Comparison of ENCODE assay signal across 16 mouse cellular contexts in the genomic region with DNA sequence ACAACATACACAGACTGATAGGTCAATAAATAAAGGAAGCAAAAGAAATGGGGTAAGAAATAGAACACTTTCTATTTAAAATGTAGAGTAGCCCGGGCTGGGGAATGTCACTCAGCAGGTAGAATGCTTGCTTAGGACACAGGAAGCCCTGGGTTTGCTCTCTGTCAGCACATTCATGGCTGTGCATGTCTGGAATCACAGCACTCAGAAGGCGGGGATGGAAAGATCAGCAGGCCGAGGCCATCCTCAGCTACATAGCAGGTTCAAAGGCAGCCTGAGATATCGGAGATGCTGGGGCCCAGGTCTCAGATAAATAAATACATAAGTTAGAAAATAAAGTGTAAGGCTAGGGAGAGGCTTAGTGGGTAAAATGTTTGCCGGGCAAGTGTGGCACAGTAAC.
"Had no signal": no experiment of that assay in that cellular context is flagged by ENCODE, and none has a peak within 500 bp of the region (broad histone marks: within the 10 kb centered on the region; RNA-seq: fewer than 3 reads in every experiment).

No protein-coding gene starts in this region.

- H3K9me3 ChIP-seq: neural tube, embryonic 13.5 days; neural tube, embryonic 15.5 days; stomach, embryonic 15.5 days had no signal

- H3K27me3 ChIP-seq: neural tube, embryonic 13.5 days; stomach, embryonic 15.5 days had no signal

- H3K4me1 ChIP-seq: neural tube, embryonic 13.5 days; neural tube, embryonic 15.5 days; stomach, embryonic 15.5 days had no signal

- DNase-seq: retina, postnatal 1 day; right cerebral cortex, adult 18-20 months; right cerebral cortex, postnatal 14 days; right cerebral cortex, postnatal 25 days; right cerebral cortex, postnatal 4 days; spleen, adult 18-20 months; thymus, adult 18-20 months; thymus, adult 2 months; thymus, postnatal 14 days; thymus, postnatal 25 days; thymus, postnatal 36 days; thymus, postnatal 4 days had no signal

- H3K36me3 ChIP-seq: neural tube, embryonic 13.5 days; neural tube, embryonic 15.5 days; stomach, embryonic 15.5 days had no signal

- H3K4me3 ChIP-seq: neural tube, embryonic 13.5 days; neural tube, embryonic 15.5 days; stomach, embryonic 15.5 days had no signal

- H3K27ac ChIP-seq: neural tube, embryonic 13.5 days; neural tube, embryonic 15.5 days; stomach, embryonic 15.5 days; stomach, postnatal 0 days had no signal
